Mouse (Mus musculus): Measurements from ENCODE around the gene Maats1.

Maats1 gene

GRCm38 (mm10) chr16:38288851-38289250, 53.1 kb downstream of the Maats1 start:
- no peak for DNase-seq

GRCm38 (mm10) chr16:38287762-38288161, 54.2 kb downstream of the Maats1 start:
- DNase-seq: no peak

DNA sequence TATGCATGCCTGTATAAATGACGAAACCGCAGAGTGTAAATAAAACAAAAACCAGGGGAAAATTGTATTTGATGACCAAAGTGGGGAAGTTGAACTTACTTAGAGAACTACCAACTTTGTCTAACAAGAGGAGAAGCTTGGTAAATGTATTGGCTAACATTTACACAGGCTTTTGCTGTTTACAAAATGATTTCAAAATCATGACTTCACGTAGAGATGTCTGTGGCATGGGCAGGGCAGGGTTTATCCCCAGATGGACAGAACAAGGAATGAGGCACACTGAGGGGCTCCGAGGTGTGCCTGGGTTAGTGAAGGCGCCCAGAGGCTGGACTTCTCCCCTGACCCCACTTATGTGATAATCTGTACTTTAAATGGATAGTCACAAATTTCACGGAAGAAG, 54.6 kb downstream of the Maats1 start:
- no peak for DNase-seq

DNA sequence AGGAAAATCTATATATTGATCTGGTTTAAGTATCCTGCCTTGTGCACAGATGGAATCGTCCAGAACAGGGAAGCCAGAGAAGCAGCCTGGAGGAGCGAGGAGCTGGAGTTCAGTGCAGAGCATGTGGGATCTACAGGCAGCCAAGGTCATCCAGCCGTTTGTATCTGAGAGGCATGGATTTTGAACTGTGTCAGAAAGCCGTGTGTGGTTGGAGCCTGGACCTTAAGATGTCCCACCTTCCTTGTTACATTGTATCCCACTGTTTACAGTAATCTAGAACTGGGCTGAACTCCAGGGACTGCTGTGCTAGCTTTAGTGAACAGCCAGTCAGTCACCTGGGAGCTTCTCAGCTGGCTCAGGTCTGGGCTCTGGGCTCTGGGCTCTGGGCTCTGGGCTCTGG, 55.4 kb downstream of the Maats1 start:
- no peak for DNase-seq

- no peak for DNase-seq
Measured at GRCm38 (mm10) chr16:38285801-38286200, 56.1 kb downstream of the Maats1 start.

DNA sequence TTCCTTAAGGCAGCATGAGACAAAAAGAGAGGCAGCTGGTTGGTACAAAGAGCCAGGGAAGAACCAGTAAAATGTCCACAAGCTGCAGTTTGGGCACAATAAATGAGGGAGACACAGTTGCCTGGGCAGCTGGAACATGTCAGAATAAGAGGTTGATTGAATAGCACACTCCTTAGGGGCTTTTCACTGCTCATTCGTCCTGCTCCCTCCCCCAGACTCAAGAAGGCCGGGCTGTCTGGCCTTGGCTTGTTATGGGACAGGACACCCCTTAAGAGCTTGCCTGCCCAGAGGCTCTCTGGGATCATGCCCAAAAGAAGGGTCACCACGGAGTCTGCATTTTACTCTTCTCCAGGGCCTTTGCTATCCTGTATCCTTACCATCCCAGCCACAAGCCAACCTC, 58.6 kb downstream of the Maats1 start:
- DNase-seq: no peak

DNA sequence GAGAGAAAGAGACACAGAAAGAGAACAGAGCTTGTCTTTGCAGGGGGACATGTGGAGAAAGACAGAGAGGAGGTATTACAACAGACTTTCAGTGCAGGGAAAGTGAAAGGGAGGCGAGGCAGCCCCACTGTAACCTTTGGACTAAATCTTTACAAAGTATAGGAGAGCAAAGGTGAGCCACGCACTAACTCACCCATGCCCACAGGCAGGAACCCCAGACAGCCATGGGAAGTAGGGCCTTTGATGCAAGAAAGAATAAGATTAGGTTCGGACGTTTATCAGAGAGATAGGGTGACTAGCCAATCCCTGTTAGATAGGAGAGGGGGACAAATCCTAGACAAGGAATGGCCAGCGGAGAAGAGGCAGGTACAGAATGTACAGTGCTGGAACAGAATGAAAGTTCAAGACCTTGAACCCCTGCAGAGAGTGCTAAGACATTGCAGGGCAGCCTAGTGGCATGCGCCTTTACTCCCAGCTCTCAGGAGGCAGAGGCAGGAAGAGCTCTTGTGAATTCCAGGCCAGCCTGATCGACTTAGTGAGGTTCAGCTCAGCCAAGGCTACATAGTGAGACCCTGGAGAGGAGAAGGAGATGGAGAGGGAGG, 59.3 kb downstream of the Maats1 start:
- DNase-seq: no peak

GRCm38 (mm10) chr16:38280951-38281350, 61.0 kb downstream of the Maats1 start:
- DNase-seq: no peak

DNA sequence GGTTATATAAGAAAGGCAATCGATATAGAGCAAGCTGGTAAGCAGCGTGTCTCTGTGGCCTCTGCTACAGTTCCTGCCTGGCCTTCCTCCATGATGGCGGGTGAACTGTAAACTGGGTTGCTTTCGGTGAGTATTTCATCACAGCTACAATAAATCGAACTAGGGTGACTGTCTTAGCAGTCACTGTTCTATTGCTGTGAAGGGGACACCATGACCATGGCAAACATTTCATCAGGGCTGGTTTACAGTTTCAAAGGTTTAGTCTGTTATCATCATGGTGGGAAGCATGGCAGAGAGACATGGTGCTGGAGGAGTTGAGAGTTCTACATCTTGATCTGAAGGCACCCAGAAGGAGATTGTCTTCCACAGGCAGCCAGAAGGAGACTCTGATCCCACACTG, 62.1 kb downstream of the Maats1 start:
- no peak for DNase-seq

- DNase-seq: no peak
Measured at GRCm38 (mm10) chr16:38274737-38275136, 67.2 kb downstream of the Maats1 start.

DNA sequence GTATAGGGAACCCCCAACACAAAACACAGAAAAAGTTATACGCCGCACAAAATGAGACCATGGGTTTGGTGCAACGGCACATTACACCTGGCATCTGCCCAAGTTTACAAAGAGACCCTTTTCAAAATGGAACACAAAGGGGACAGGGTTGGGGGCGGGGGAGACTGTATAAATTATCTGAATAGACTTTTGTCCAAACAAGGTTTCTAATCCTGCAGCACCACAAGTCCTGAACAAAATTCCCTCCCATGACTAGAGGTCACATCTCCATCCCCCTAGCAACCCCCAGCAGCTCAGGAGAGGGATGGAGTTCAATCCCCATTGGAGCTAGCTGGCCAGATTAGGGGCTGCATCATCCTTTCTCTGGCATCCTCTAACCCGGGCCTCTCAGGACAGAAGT, 69.5 kb downstream of the Maats1 start:
- DNase-seq: no peak

DNA sequence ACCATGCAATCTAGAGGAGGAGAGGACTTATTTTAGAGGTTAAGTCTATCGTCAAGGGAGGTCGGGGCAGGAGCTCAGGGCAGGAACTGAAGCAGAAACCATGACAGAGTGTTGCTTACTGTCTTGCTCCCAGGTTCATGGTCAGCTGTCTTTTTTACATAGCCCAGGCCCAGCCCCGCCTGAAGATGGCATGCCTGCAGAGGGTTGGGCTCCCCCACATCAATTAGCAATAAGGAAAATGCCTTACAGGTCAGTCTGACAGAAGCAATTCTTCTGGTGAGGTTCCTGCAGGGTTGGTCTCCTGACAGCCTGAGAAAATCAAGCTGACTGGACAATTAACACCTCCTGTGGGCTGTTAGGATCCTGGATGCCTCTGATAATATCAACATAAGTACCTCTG, 70.3 kb downstream of the Maats1 start:
- no peak for DNase-seq

DNA sequence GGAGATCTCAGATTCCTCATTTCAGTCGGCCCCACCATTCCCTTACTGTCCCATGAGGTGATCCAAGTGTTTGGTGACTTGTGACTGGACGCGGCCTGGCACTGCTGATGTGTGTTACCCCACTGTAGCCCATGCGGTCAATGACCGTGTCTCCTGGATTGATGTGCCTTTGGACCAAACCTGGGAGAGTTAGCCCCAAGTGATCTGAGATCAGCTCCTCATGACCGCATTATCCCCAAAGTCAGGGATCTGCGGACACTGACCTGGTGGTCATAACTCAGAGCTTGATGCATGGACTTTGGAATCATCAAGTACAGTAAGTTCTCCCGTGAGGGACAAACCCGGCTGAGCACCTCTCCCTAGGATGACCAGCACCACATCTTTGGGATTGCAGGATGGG, 86.0 kb downstream of the Maats1 start:
- DNase-seq: no peak

- no peak for DNase-seq
Measured at GRCm38 (mm10) chr16:38255107-38255506, 86.8 kb downstream of the Maats1 start.

GRCm38 (mm10) chr16:38254001-38254400, 87.9 kb downstream of the Maats1 start:
- DNase-seq: no peak

DNA sequence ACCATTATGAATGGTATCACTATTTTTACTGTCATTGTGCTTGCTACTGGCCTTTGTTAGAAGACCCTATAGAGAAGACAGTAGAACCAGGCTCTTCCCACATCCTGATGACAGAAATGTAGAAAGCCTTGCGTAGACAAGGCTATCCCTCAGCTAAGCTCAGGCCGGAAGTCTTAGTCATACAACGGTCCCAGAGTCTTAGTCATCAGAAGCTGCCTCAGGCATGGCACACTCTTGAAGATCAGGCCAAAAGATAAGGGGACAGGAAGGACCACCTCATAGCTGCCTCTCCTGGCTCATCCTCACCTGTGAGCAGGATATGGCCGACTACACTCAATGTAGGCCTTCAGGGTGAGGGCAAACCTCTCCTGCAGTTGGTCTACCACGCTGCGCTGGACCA, 91.5 kb downstream of the Maats1 start:
- DNase-seq: no peak

DNA sequence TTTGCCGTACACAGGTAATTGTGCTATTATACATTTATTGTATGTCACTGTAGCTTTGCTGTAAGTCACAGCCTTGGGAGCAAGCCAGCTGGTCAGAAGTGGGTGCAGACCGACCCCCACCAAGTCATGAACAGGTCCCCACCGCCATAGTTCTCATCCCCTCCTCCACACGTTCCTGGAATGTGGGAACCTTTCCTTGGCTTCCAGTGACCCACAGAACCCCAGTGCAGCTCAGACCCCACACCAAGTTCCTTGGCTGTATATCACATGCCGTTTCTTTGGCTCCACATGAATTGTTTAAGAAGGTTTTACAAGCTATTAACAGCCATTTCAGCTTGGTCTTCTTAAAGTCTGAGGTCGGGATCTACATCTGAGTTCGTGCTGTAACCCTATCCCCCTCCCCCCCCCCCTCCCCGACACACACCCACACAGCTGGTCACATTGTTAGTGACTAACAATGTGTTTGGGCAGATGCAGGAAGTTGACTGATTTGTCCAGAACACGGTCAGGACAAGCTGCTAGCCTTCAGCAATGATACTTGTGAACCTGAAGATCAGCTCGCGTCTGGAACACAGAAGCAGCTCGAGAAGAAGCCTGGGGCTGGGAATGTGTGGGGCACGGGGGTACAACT, 93.5 kb downstream of the Maats1 start:
- no peak for DNase-seq
